Mouse (Mus musculus): ENCODE data around the gene Tmem101. TPM values are rescaled to one million over a fixed set of nuclear protein-coding genes. Genes with fewer than 3 reads are reported as not detected.

Tmem101 gene
- polyA plus RNA-seq, 1 experiment from 2014 or later, result 33.2 TPM

GRCm38 (mm10) chr11:102116241-102116640 is 40.0 kb downstream of the Tmem101 start:
- no peak overlapping the region for H3K27ac ChIP-seq (ENCODE audit: low read depth, low read length)
- DNase-seq (ENCODE audit: low spot score) (no peak), ATAC-seq (ENCODE audit: low FRiP score) (no peak)
- H3K9me3 ChIP-seq (ENCODE audit: control insufficient read depth, low read length), result no peaks in the 10 kb centered on the region
- H3K27me3 ChIP-seq (ENCODE audit: control insufficient read depth, insufficient read depth, low read length), result no peaks in the 10 kb centered on the region
- no peak overlapping the region for H3K4me3 ChIP-seq (ENCODE audit: low read depth, low read length)
- no peaks in the 10 kb centered on the region for H3K36me3 ChIP-seq (ENCODE audit: control insufficient read depth, insufficient read depth, low read length)
- no peak overlapping the region for H3K4me2 ChIP-seq (replicated peaks; ENCODE audit: low read depth, low read length)
- no peaks in the 10 kb centered on the region for H3K4me1 ChIP-seq (replicated peaks; ENCODE audit: control insufficient read depth, insufficient read depth, low read length)
- 80% methylated on average over 8 of the region's 8 CpGs for WGBS
- H3K9ac ChIP-seq (ENCODE audit: low read depth, low read length), result no peak overlapping the region

GRCm38 (mm10) chr11:102111576-102111975 is 44.6 kb downstream of the Tmem101 start:
- H3K4me2 ChIP-seq (replicated peaks; ENCODE audit: low read depth, low read length), result no peak overlapping the region
- no peak overlapping the region for H3K9ac ChIP-seq (ENCODE audit: low read depth, low read length)
- no peak overlapping the region for H3K27ac ChIP-seq (ENCODE audit: low read depth, low read length)
- no peaks in the 10 kb centered on the region for H3K36me3 ChIP-seq (ENCODE audit: control insufficient read depth, insufficient read depth, low read length)
- no peak overlapping the region for H3K4me3 ChIP-seq (ENCODE audit: low read depth, low read length)
- WGBS, result 88% methylated on average over 5 of the region's 5 CpGs
- ATAC-seq (ENCODE audit: low FRiP score) (no peak), DNase-seq (ENCODE audit: low spot score) (no peak)
- no peaks in the 10 kb centered on the region for H3K9me3 ChIP-seq (ENCODE audit: control insufficient read depth, low read length)
- H3K4me1 ChIP-seq (replicated peaks; ENCODE audit: control insufficient read depth, insufficient read depth, low read length), result no peaks in the 10 kb centered on the region
- peaks cover 24% of the 10 kb centered on the region for H3K27me3 ChIP-seq (ENCODE audit: control insufficient read depth, insufficient read depth, low read length)

GRCm38 (mm10) chr11:102107732-102108131 is 48.5 kb downstream of the Tmem101 start, which contains the start of gene Pyy:
Pyy (minus strand) TSS chr11:102107832.
- Histone ChIP-seq H3K4me3 (ENCODE audit: low read depth, low read length) (no peak within 1 kb of the TSS; the same call in 1 of the 2 replicates), H3K9me3 (ENCODE audit: control insufficient read depth, low read length) (no peaks in the 10 kb centered on the region), H3K27ac (ENCODE audit: low read depth, low read length) (no peak within 1 kb of the TSS), H3K36me3 (ENCODE audit: control insufficient read depth, insufficient read depth, low read length) (no peaks in the 10 kb centered on the region), H3K9ac (ENCODE audit: low read depth, low read length) (no peak within 1 kb of the TSS), H3K27me3 (ENCODE audit: control insufficient read depth, insufficient read depth, low read length) (peaks cover 49% of the 10 kb centered on the region), H3K4me1 (replicated peaks; ENCODE audit: control insufficient read depth, insufficient read depth, low read length) (no peaks in the 10 kb centered on the region), H3K4me2 (replicated peaks; ENCODE audit: low read depth, low read length) (no peak within 1 kb of the TSS)
- 12% methylated on average over 9 of the region's 9 CpGs for WGBS
- ATAC-seq (ENCODE audit: low FRiP score), result no peak
- DNase-seq (ENCODE audit: low spot score), result no peak

GRCm38 (mm10) chr11:102106911-102107310 is 49.3 kb downstream of the Tmem101 start:
- no peak overlapping the region for H3K27ac ChIP-seq (ENCODE audit: low read depth, low read length)
- DNase-seq (ENCODE audit: low spot score), result no peak
- H3K4me2 ChIP-seq (replicated peaks; ENCODE audit: low read depth, low read length), result no peak overlapping the region
- no peaks in the 10 kb centered on the region for H3K36me3 ChIP-seq (ENCODE audit: control insufficient read depth, insufficient read depth, low read length)
- no peak for ATAC-seq (ENCODE audit: low FRiP score)
- H3K9me3 ChIP-seq (ENCODE audit: control insufficient read depth, low read length), result no peaks in the 10 kb centered on the region
- no peaks in the 10 kb centered on the region for H3K4me1 ChIP-seq (replicated peaks; ENCODE audit: control insufficient read depth, insufficient read depth, low read length)
- H3K9ac ChIP-seq (ENCODE audit: low read depth, low read length), result no peak overlapping the region
- H3K4me3 ChIP-seq (ENCODE audit: low read depth, low read length), result no peak overlapping the region; the same call in 1 of the 2 replicates
- peaks cover 49% of the 10 kb centered on the region for H3K27me3 ChIP-seq (ENCODE audit: control insufficient read depth, insufficient read depth, low read length)
- WGBS, result 3% methylated on average over 21 of the region's 21 CpGs

Other genes with a start within 250 kb of the Tmem101 start
- gene Sost, start 189.4 kb downstream of the Tmem101 start, polyA plus RNA-seq (2014; fragmentation: Nextera tagmentation; extraction: Ambion mirVana), result 0.11 and 0.31 TPM in 2 replicates
- not detected in 2 replicates for gene Cfap97d1, start 172.1 kb downstream of the Tmem101 start, polyA plus RNA-seq (2014; fragmentation: Nextera tagmentation; extraction: Ambion mirVana)
- gene Dusp3, start 169.4 kb downstream of the Tmem101 start, polyA plus RNA-seq (2014; fragmentation: Nextera tagmentation; extraction: Ambion mirVana), result 11.4 and 12.1 TPM in 2 replicates
- 23.3 and 26.5 TPM in 2 replicates for gene Mpp3, start 127.9 kb downstream of the Tmem101 start, polyA plus RNA-seq (2014; fragmentation: Nextera tagmentation; extraction: Ambion mirVana)
- gene Cd300lg, start 114.9 kb downstream of the Tmem101 start, polyA plus RNA-seq (2014; fragmentation: Nextera tagmentation; extraction: Ambion mirVana), result 0.09 and 0.13 TPM in 2 replicates
- 9.8 and 11.7 TPM in 2 replicates for gene Mpp2, start 67.9 kb downstream of the Tmem101 start, polyA plus RNA-seq (2014; fragmentation: Nextera tagmentation; extraction: Ambion mirVana)
- not detected in 2 replicates for gene Ppy, start 55.1 kb downstream of the Tmem101 start, polyA plus RNA-seq (2014; fragmentation: Nextera tagmentation; extraction: Ambion mirVana)
- gene Pyy, start 48.6 kb downstream of the Tmem101 start, polyA plus RNA-seq (2014; fragmentation: Nextera tagmentation; extraction: Ambion mirVana), result 1.7 and 2.7 TPM in 2 replicates
- 0.14 TPM in 1 of 2 replicates, not detected in the other for gene Nags, start 10.9 kb downstream of the Tmem101 start, polyA plus RNA-seq (2014; fragmentation: Nextera tagmentation; extraction: Ambion mirVana)
- gene Lsm12, start 28.9 kb upstream of the Tmem101 start, polyA plus RNA-seq (2014; fragmentation: Nextera tagmentation; extraction: Ambion mirVana), result 76.0 and 80.1 TPM in 2 replicates
- gene G6pc3, start 33.2 kb upstream of the Tmem101 start, polyA plus RNA-seq (2014; fragmentation: Nextera tagmentation; extraction: Ambion mirVana), result 28.8 and 31.9 TPM in 2 replicates
- gene Hdac5, start 73.8 kb upstream of the Tmem101 start, polyA plus RNA-seq (2014; fragmentation: Nextera tagmentation; extraction: Ambion mirVana), result 32.2 and 36.6 TPM in 2 replicates
- gene BC030867, start 92.5 kb upstream of the Tmem101 start, polyA plus RNA-seq (2014; fragmentation: Nextera tagmentation; extraction: Ambion mirVana), result 13.2 and 14.0 TPM in 2 replicates
- 0.06 and 0.08 TPM in 2 replicates for gene Asb16, start 112.3 kb upstream of the Tmem101 start, polyA plus RNA-seq (2014; fragmentation: Nextera tagmentation; extraction: Ambion mirVana)
- gene Tmub2, start 128.5 kb upstream of the Tmem101 start, polyA plus RNA-seq (2014; fragmentation: Nextera tagmentation; extraction: Ambion mirVana), result 64.0 and 65.2 TPM in 2 replicates
- gene Atxn7l3, start 140.2 kb upstream of the Tmem101 start, polyA plus RNA-seq (2014; fragmentation: Nextera tagmentation; extraction: Ambion mirVana), result 17.5 and 22.0 TPM in 2 replicates
- gene Ubtf, start 163.3 kb upstream of the Tmem101 start, polyA plus RNA-seq (2014; fragmentation: Nextera tagmentation; extraction: Ambion mirVana), result 82.1 and 83.4 TPM in 2 replicates
- 25.8 and 28.1 TPM in 2 replicates for gene Slc4a1, start 209.8 kb upstream of the Tmem101 start, polyA plus RNA-seq (2014; fragmentation: Nextera tagmentation; extraction: Ambion mirVana)
- gene Rundc3a, start 237.0 kb upstream of the Tmem101 start, polyA plus RNA-seq (2014; fragmentation: Nextera tagmentation; extraction: Ambion mirVana), result 43.3 and 47.8 TPM in 2 replicates